Mouse (Mus musculus) splenic B cell, adult 2 months (primary cell): Measurements from ENCODE around the gene Clic6.

ENCODE experiments used
- DNase-seq: peaks from one replicate; pipeline ENCODE4 v3.0.0-alpha.2; 2011; ENCODE audit warnings: low read depth, low spot score
- H3K27me3 ChIP-seq: 2 replicates; pipeline ENCODE4 v1.6.1; 2012; ENCODE audit warnings: mild to moderate bottlenecking, low read length, moderate library complexity, mixed read lengths; ENCODE audit not compliant: control insufficient read depth, poor library complexity, insufficient read depth, severe bottlenecking
- H3K36me3 ChIP-seq: 2 replicates; pipeline ENCODE4 v1.6.1; 2012; ENCODE audit warnings: mild to moderate bottlenecking, low read length, moderate library complexity, mixed read lengths; ENCODE audit not compliant: control insufficient read depth, poor library complexity, insufficient read depth, severe bottlenecking

Clic6 gene

GRCm38 (mm10) chr16:92577381-92577780 is 91.8 kb downstream of the Clic6 start:
- H3K27me3 ChIP-seq, result no peaks in the 10 kb centered on the region
- no peak for DNase-seq

DNA sequence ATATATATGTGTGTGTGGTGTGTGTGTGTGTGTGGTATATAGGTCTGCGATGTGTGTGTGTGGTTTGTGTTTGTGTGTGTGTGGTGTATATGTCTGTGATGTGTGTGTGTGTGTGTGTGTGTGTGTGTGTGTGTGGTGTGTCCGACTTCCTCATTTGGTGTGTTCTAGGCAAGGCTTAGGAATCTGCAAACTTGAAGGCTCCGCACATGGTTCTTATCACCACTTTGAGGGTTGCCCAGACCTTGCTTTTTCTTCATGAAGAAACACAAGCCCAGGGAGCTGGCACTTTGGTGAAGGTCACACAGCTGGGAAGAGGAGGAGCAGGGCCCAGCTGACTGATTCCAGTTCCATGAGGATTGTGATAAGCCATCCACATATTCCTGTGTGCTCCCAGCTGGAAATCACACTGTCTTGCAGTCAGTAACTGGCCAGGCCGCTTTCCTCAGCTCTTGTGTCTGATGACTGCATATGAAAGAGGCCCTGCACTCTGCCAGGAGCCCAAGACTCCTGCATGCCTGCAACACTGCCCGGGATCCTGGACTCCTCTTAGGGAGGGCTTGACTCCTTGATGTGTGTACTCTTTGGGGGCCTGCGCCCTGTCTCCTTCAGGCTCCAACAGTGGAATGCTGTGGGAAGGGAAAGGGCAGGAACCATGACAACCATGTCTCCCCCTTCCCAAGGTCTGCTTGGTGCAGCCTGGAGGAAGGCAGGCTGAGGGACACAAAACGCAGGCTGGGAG is 93.5 kb downstream of the Clic6 start:
- H3K27me3 ChIP-seq, result no peaks in the 10 kb centered on the region
- no peaks in the 10 kb centered on the region for H3K36me3 ChIP-seq
- no peak for DNase-seq

More at GRCm38 (mm10) chr16:92577381-92577780, 91.8 kb downstream of the Clic6 start:
- H3K36me3 ChIP-seq, result no peaks in the 10 kb centered on the region

GRCm38 (mm10) chr16:92580981-92581380 is 95.4 kb downstream of the Clic6 start:
- DNase-seq, result no peak
- Histone ChIP-seq H3K36me3 (no peaks in the 10 kb centered on the region), H3K27me3 (no peaks in the 10 kb centered on the region)

DNA sequence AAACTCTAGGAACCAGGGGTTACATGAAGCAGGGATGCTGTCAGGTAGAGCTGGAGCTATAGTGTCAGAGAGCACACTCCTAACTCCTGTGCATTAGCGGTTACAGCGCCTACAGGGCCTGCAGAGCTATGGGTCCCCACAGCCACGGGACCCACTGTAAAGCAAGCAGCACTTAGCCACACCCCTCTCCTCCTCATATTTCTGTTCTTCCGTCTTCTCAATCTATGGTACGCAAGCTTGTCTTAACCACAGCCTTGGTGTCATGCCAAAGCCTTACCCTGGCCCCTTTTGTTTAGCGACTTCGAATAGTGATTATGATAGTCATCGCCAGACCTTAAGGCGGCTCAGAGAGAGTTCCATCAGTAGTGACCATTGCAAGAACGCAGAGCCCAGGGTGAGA is 96.2 kb downstream of the Clic6 start:
- Histone ChIP-seq H3K27me3 (no peaks in the 10 kb centered on the region), H3K36me3 (no peaks in the 10 kb centered on the region)
- DNase-seq, result no peak

DNA sequence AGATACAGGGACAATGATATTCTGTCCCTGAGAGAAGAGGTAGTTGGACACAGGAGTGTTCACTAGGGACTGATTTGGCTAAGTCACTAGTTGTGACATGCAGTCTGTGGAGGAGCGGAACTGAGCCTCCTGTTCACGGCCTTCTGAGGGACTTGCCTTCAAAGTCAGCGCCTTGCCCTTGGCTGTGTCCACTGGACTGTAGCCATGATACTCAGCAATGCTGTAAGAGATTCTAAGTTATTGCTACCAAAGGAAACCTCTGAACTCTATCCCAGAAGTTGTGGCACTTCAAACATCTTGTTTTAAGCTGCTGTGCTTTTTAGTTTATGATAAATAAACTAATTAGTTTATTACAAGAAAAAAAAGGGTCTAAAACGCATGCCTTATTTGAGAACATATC is 102.3 kb downstream of the Clic6 start:
- H3K36me3 ChIP-seq, result no peaks in the 10 kb centered on the region
- no peaks in the 10 kb centered on the region for H3K27me3 ChIP-seq
- DNase-seq, result no peak
